Mouse (Mus musculus) intestine, embryonic 15.5 days (tissue): Measurements from ENCODE around the gene Tmed2. TPM values are rescaled to one million over a fixed set of nuclear protein-coding genes. Genes with fewer than 3 reads are reported as not detected.
A peak's percentile ranks its signal among the peaks of the same experiment; 100 is the strongest.

Source experiments
- ATAC-seq: fragments of 200-750 bp; cut with Nextera tagmentation; 2 replicates; pipeline ENCODE4 v1.8.0; 2017; ENCODE audit warnings: moderate TSS enrichment, moderate library complexity
- H3K27ac ChIP-seq: fragments of 300-500 bp; sonication (generic); 2 replicates; pipeline ENCODE4 v1.5.1; 2015; ENCODE audit warnings: mild to moderate bottlenecking, inconsistent platforms
- H3K27me3 ChIP-seq: fragments of 300-500 bp; sonication (generic); replicated peaks from 2 replicates; pipeline ENCODE4 v1.6.1; 2015; ENCODE audit warnings: inconsistent platforms
- H3K36me3 ChIP-seq: fragments of 300-500 bp; sonication (generic); 2 replicates; pipeline ENCODE4 v1.6.1; 2015; ENCODE audit warnings: inconsistent platforms
- H3K4me1 ChIP-seq: fragments of 300-500 bp; sonication (generic); replicated peaks from 2 replicates; pipeline ENCODE4 v1.6.1; 2015; ENCODE audit warnings: inconsistent platforms
- H3K4me2 ChIP-seq: fragments of 300-500 bp; sonication (generic); replicated peaks from 2 replicates; pipeline ENCODE4 v1.6.1; 2015; ENCODE audit warnings: mild to moderate bottlenecking, inconsistent platforms
- H3K4me3 ChIP-seq: fragments of 300-500 bp; sonication (generic); replicated peaks from 2 replicates; pipeline ENCODE4 v1.5.1; 2015; ENCODE audit warnings: inconsistent platforms
- H3K9ac ChIP-seq: fragments of 300-500 bp; sonication (generic); 2 replicates; pipeline ENCODE4 v1.6.1; 2015; ENCODE audit warnings: inconsistent platforms
- H3K9me3 ChIP-seq: fragments of 300-500 bp; sonication (generic); 2 replicates; pipeline ENCODE4 v1.6.1; 2016; ENCODE audit warnings: inconsistent platforms
- WGBS: fragments of 180-500 bp; shearing (Covaris S2); methylation state at CpG from one replicate; pipeline ENCODE4 v1.1.7; 2015; 5-methylcytosine and 5-hydroxymethylcytosine counted together
- polyA plus RNA-seq: library from polyadenylated mRNA; unstranded; fragments of >200 nt; fragmentation: Nextera tagmentation; extraction: Ambion mirVana; gene quantifications from 2 replicates; pipeline ENCODE4 v1.2.1, GENCODE M21; 2015

Tmed2 gene
- polyA plus RNA-seq, 1 experiment from 2014 or later: 660 TPM

DNA sequence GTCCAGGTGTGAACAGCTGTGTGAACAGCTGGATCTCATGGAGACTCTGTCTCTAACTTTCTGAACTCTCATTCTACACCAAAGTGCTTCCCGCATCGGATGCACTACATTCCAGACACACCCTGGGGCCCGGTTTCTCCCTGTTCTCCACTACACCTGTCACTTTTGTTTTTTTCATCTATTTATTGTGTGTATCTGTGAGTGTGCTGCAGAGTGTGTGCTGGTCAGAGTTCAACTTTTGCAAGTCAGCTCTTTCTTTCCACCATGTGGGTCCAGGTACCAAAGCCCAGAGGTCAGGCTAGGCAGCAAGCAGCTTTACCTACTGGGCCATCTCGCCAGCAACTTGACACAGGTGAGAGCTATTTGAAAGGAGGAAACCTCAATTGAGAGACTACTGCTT, 35.3 kb upstream of the Tmed2 start:
- Histone ChIP-seq H3K9ac (no peak overlapping the region), H3K4me2 (no peak overlapping the region), H3K27ac (no peak overlapping the region), H3K36me3 (no peaks in the 10 kb centered on the region), H3K4me3 (no peak overlapping the region), H3K4me1 (peaks cover 9% of the 10 kb centered on the region), H3K9me3 (no peaks in the 10 kb centered on the region), H3K27me3 (no peaks in the 10 kb centered on the region)
- ATAC-seq: peak; percentile 65
- 58% methylated on average over 4 of the region's 4 CpGs for WGBS

GRCm38 (mm10) chr5:124506731-124507359, 33.6 kb upstream of the Tmed2 start:
- H3K4me3 ChIP-seq: no peak overlapping the region
- peaks cover 9% of the 10 kb centered on the region for H3K4me1 ChIP-seq
- H3K27ac ChIP-seq: no peak overlapping the region
- 29% methylated on average over 10 of the region's 10 CpGs for WGBS
- no peak overlapping the region for H3K9ac ChIP-seq
- ATAC-seq: 0 out of 2 replicates have a peak, but pooled peaks have one; percentile 9
- no peaks in the 10 kb centered on the region for H3K27me3 ChIP-seq
- H3K9me3 ChIP-seq: no peaks in the 10 kb centered on the region
- H3K36me3 ChIP-seq: no peaks in the 10 kb centered on the region
- H3K4me2 ChIP-seq: no peak overlapping the region

GRCm38 (mm10) chr5:124509200-124509599, 31.3 kb upstream of the Tmed2 start:
- Histone ChIP-seq H3K4me3 (no peak overlapping the region), H3K4me1 (peaks cover 9% of the 10 kb centered on the region), H3K4me2 (no peak overlapping the region), H3K27ac (no peak overlapping the region), H3K9ac (no peak overlapping the region), H3K27me3 (no peaks in the 10 kb centered on the region), H3K36me3 (peaks cover 10% of the 10 kb centered on the region; the same call in 1 of the 2 replicates), H3K9me3 (no peaks in the 10 kb centered on the region)
- ATAC-seq: no peak
- 82% methylated on average over 6 of the region's 6 CpGs for WGBS

DNA sequence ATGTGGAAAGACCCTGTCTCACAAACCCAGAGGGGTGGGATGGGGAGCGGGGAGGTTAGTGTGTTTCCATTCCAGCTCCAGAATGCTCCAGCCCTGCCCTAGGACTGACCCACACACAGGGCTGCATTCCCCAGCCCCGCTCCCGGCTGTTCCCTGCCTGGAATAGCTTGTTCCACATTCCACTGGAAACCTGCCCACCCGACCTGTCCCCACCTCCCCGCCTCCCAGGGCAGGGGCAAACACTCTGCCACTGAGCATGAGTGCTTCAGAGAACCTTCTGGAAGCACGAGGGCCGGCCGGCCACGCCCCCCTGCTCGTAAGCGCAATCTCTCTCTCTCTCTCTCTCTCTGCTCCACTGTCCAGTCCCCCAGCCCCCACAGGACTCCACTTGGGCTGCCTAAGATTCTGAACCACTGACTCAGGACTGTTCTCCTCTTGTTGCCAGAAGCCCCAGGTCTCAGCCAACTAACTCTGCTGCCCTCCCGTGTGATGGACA, 30.7 kb upstream of the Tmed2 start:
- Histone ChIP-seq H3K4me3 (no peak overlapping the region), H3K9ac (no peak overlapping the region), H3K4me2 (no peak overlapping the region), H3K36me3 (peaks cover 13% of the 10 kb centered on the region; the same call in 1 of the 2 replicates), H3K27me3 (no peaks in the 10 kb centered on the region), H3K9me3 (no peaks in the 10 kb centered on the region), H3K27ac (no peak overlapping the region), H3K4me1 (peaks cover 9% of the 10 kb centered on the region)
- 59% methylated on average over 12 of the region's 12 CpGs for WGBS
- no peak for ATAC-seq

GRCm38 (mm10) chr5:124510536-124511050, 29.9 kb upstream of the Tmed2 start:
- 91% methylated on average over 10 of the region's 10 CpGs for WGBS
- no peak overlapping the region for H3K27ac ChIP-seq
- peaks cover 9% of the 10 kb centered on the region for H3K4me1 ChIP-seq
- H3K9me3 ChIP-seq: no peaks in the 10 kb centered on the region
- H3K27me3 ChIP-seq: no peaks in the 10 kb centered on the region
- no peak overlapping the region for H3K4me3 ChIP-seq
- peaks cover 13% of the 10 kb centered on the region; the same call in 1 of the 2 replicates for H3K36me3 ChIP-seq
- H3K4me2 ChIP-seq: no peak overlapping the region
- ATAC-seq: no peak
- H3K9ac ChIP-seq: no peak overlapping the region

- Histone ChIP-seq H3K4me3 (no peak overlapping the region), H3K9me3 (no peaks in the 10 kb centered on the region), H3K27me3 (no peaks in the 10 kb centered on the region), H3K4me1 (no peaks in the 10 kb centered on the region), H3K4me2 (no peak overlapping the region), H3K36me3 (peaks cover 16% of the 10 kb centered on the region; the same call in 1 of the 2 replicates), H3K9ac (no peak overlapping the region), H3K27ac (no peak overlapping the region)
- no peak for ATAC-seq
- 84% methylated on average over 5 of the region's 5 CpGs for WGBS
Observed at GRCm38 (mm10) chr5:124515789-124516188, 24.7 kb upstream of the Tmed2 start.

DNA sequence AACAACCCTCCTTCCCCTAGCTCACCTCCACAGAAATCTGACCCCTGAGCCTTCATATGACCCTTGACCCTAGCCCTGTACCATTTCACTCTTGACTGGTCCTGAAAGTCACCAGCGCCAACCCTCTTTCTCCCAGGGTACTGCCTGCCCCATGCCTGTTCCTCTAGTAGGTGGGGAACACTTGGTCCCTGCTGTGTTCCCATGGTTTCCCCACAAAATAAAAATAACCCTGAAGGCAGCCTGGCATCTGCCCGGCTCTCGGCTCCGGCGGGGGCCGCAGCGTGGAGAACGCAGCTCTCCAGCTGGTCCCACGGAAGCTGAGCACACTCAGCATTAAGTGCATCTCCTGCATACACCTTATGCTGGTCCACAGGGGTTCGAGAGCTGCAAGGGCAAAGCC, 21.8 kb upstream of the Tmed2 start:
- Histone ChIP-seq H3K4me2 (no peak overlapping the region), H3K36me3 (peaks cover 7% of the 10 kb centered on the region; the same call in 1 of the 2 replicates)
- 93% methylated on average over 10 of the region's 10 CpGs for WGBS

DNA sequence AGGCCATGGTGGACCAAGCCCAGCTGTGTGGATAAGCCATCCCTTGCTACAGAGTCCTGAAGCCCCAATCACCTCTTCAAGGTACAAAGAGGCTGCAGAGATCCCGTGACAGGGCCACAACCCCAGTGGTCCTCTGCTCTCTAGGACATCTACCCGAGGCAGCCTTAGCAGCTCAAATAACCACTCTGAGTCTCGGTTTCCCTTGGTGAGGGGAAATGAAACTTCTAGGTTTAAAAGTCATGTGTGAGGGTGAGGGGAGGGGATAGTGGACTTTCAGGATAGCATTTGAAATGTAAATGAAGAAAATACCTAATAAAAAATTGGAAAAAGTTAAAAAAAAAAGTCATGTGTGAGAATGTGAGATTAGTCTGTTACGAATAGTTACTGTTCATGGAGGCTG, 18.9 kb upstream of the Tmed2 start:
- Histone ChIP-seq H3K27ac (no peak overlapping the region), H3K4me1 (no peaks in the 10 kb centered on the region), H3K9ac (no peak overlapping the region), H3K9me3 (no peaks in the 10 kb centered on the region), H3K4me2 (no peak overlapping the region), H3K4me3 (no peak overlapping the region), H3K27me3 (no peaks in the 10 kb centered on the region), H3K36me3 (0 out of 2 replicates have a peak, but pooled peaks cover 4% of the 10 kb centered on the region)
- 86% methylated on average over 4 of the region's 4 CpGs for WGBS
- ATAC-seq: no peak

More for the DNA sequence above, 21.8 kb upstream of the Tmed2 start:
- no peak overlapping the region for H3K9ac ChIP-seq
- no peak overlapping the region for H3K4me3 ChIP-seq
- H3K27ac ChIP-seq: no peak overlapping the region
- no peaks in the 10 kb centered on the region for H3K4me1 ChIP-seq
- no peaks in the 10 kb centered on the region for H3K9me3 ChIP-seq
- no peak for ATAC-seq
- no peaks in the 10 kb centered on the region for H3K27me3 ChIP-seq

- H3K27me3 ChIP-seq: no peaks in the 10 kb centered on the region
- no peak overlapping the region for H3K4me2 ChIP-seq
- H3K9me3 ChIP-seq: no peaks in the 10 kb centered on the region
- 94% methylated on average over 8 of the region's 8 CpGs for WGBS
- H3K4me1 ChIP-seq: 0 out of 2 replicates have a peak, but pooled peaks cover 1% of the 10 kb centered on the region
- H3K4me3 ChIP-seq: no peak overlapping the region
- H3K27ac ChIP-seq: no peak overlapping the region
- 0 out of 2 replicates have a peak, but pooled peaks cover 4% of the 10 kb centered on the region for H3K36me3 ChIP-seq
- no peak for ATAC-seq
- H3K9ac ChIP-seq: no peak overlapping the region
Observed at GRCm38 (mm10) chr5:124523032-124523431, 17.5 kb upstream of the Tmed2 start.

GRCm38 (mm10) chr5:124524943-124525342, 15.6 kb upstream of the Tmed2 start:
- H3K4me2 ChIP-seq: no peak overlapping the region
- WGBS: 92% methylated on average over 5 of the region's 5 CpGs
- H3K9me3 ChIP-seq: no peaks in the 10 kb centered on the region
- ATAC-seq: no peak
- 0 out of 2 replicates have a peak, but pooled peaks cover 4% of the 10 kb centered on the region for H3K36me3 ChIP-seq
- H3K27me3 ChIP-seq: no peaks in the 10 kb centered on the region
- H3K27ac ChIP-seq: no peak overlapping the region
- peaks cover 20% of the 10 kb centered on the region for H3K4me1 ChIP-seq
- no peak overlapping the region for H3K9ac ChIP-seq
- no peak overlapping the region for H3K4me3 ChIP-seq

DNA sequence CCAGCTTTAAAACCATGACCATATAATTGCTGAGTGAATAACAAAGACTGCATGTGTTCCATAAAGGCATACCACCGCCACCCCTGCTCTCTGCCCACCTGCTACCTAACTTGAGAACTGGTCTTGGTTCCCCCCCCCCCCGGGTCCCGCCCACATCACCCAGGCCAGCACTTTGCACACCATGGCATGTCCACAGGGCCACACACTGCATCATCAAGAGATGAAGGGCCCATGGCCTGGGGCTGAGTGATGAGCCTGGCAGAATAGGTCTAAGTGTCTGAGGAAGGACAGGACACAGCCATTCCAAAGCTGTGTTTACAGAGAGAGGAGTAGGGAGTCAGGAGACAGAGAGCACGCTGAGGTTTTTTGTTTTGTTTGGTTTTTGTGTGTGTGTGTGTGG, 12.1 kb upstream of the Tmed2 start:
- Histone ChIP-seq H3K4me1 (peaks cover 39% of the 10 kb centered on the region), H3K4me3 (peak overlapping the region; percentile 60; the same call in 1 of the 2 replicates), H3K36me3 (no peaks in the 10 kb centered on the region), H3K27ac (peak overlapping the region; percentile 56; the same call in 1 of the 2 replicates), H3K9me3 (no peaks in the 10 kb centered on the region), H3K27me3 (no peaks in the 10 kb centered on the region), H3K9ac (no peak overlapping the region), H3K4me2 (peak overlapping the region; percentile 88)
- WGBS: 58% methylated on average over 4 of the region's 4 CpGs
- no peak for ATAC-seq

DNA sequence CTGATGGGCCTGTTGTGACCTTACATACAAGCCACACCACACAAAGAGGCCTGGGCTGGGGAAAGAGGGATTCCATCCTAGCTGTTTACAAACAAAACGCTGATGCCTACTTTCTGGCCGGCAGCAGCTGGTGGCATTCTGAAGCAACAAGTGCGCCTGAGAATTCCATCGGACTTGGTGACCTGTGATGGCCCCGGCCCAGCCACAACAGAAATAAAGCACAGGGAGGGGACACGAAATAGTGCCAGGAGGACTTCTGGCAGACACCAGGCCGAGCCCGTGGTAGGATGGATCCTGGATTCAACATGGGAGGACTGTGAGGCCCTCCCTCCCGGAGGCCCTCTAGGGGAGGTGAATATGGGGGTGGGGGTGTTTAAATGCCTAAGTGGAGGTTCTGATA, 11.7 kb upstream of the Tmed2 start:
- H3K9ac ChIP-seq: peak overlapping the region; percentile 32; the same call in 1 of the 2 replicates
- H3K4me3 ChIP-seq: peak overlapping the region; percentile 60
- peak overlapping the region; percentile 88 for H3K4me2 ChIP-seq
- H3K27me3 ChIP-seq: no peaks in the 10 kb centered on the region
- no peaks in the 10 kb centered on the region for H3K9me3 ChIP-seq
- no peaks in the 10 kb centered on the region for H3K36me3 ChIP-seq
- peak overlapping the region; percentile 56 for H3K27ac ChIP-seq
- WGBS: 24% methylated on average over 9 of the region's 9 CpGs
- no peak for ATAC-seq
- H3K4me1 ChIP-seq: peaks cover 39% of the 10 kb centered on the region
